Mouse (Mus musculus) brain, embryonic 14.5 days (tissue): ENCODE measurements around the gene Selenon.

Experiments used
- CTCF ChIP-seq: fragments of 200-500 bp; IDR thresholded peaks from 2 replicates; pipeline ENCODE4 v1.5.1; 2012; ENCODE audit warnings: inconsistent platforms, mild to moderate bottlenecking, moderate library complexity, borderline replicate concordance; ENCODE audit not compliant: insufficient read depth, insufficient read length; ENCODE audit errors: extremely low read depth
- POLR2A ChIP-seq: fragments of 200-500 bp; IDR thresholded peaks from 2 replicates; pipeline ENCODE4 v1.6.1; 2012; ENCODE audit warnings: mild to moderate bottlenecking, inconsistent platforms, borderline replicate concordance; ENCODE audit not compliant: poor library complexity, insufficient read depth, insufficient read length, severe bottlenecking; ENCODE audit errors: extremely low read depth

DNA sequence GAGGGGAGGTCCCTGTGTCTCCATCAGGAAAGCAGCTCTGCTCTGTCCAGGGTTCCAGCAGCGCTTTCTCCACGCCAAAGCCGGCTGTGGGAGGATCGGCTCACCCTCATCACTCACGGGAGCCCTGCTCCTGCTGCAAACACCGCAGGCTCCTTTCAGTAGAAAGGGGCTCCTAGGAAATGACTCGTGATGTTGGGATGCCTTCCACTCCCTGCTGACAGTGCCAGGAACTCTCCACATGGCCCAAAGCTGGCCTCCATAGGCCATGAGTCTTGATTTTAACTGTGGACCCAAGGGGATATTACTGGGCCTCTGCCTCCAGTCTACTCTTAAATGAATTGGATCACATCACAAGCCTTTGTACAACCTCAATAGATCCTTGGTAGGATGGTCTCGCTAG, 17.9 kb upstream of the Selenon start:
- TF ChIP-seq CTCF (no peak), POLR2A (no peak)
